Mouse (Mus musculus): ENCODE results near the gene Mbtps1.

The Mbtps1 gene

GRCm38 (mm10) chr8:119558603-119559401, at the start of gene Mbtps1:
Mbtps1 (minus strand) TSS chr8:119558735.
- DNase-seq = peak; percentile 97

- no peak for DNase-seq
Observed at GRCm38 (mm10) chr8:119606224-119606623, 47.7 kb upstream of the Mbtps1 start.

- DNase-seq = peak; percentile 93
Observed at GRCm38 (mm10) chr8:119604996-119605395, 46.5 kb upstream of the Mbtps1 start, which contains the start of gene Taf1c. Taf1c (minus strand) TSS chr8:119605222.

- no peak for DNase-seq
Observed at GRCm38 (mm10) chr8:119604398-119604803, 45.9 kb upstream of the Mbtps1 start.

GRCm38 (mm10) chr8:119603771-119604170, 45.2 kb upstream of the Mbtps1 start:
- DNase-seq = no peak

- DNase-seq = no peak
Observed at GRCm38 (mm10) chr8:119591456-119591855, 32.9 kb upstream of the Mbtps1 start.

- DNase-seq = no peak
Observed at GRCm38 (mm10) chr8:119590348-119590747, 31.8 kb upstream of the Mbtps1 start.

- DNase-seq = no peak
Observed at GRCm38 (mm10) chr8:119588844-119589243, 30.3 kb upstream of the Mbtps1 start.

GRCm38 (mm10) chr8:119588321-119588720, 29.8 kb upstream of the Mbtps1 start:
- no peak for DNase-seq

GRCm38 (mm10) chr8:119585901-119586300, 27.4 kb upstream of the Mbtps1 start:
- DNase-seq = no peak

- no peak for DNase-seq
Observed at GRCm38 (mm10) chr8:119580441-119581161, 22.1 kb upstream of the Mbtps1 start.

- DNase-seq = no peak
Observed at GRCm38 (mm10) chr8:119579096-119579495, 20.6 kb upstream of the Mbtps1 start.

GRCm38 (mm10) chr8:119575366-119575726, 16.8 kb upstream of the Mbtps1 start:
- no peak for DNase-seq

GRCm38 (mm10) chr8:119574437-119575365, 16.2 kb upstream of the Mbtps1 start, which contains the start of the genes Hsdl1 and Dnaaf1:
Hsdl1 (minus strand) TSS chr8:119575183.
Dnaaf1 (plus strand) TSS chr8:119575235.
- peak; percentile 92 for DNase-seq

- no peak for DNase-seq
Observed at GRCm38 (mm10) chr8:119572411-119572810, 13.9 kb upstream of the Mbtps1 start.

GRCm38 (mm10) chr8:119571135-119571534, 12.6 kb upstream of the Mbtps1 start:
- no peak for DNase-seq

GRCm38 (mm10) chr8:119569881-119570280, 11.3 kb upstream of the Mbtps1 start:
- no peak for DNase-seq

GRCm38 (mm10) chr8:119568951-119569350, 10.4 kb upstream of the Mbtps1 start:
- DNase-seq = no peak

GRCm38 (mm10) chr8:119568251-119568650, 9.7 kb upstream of the Mbtps1 start:
- no peak for DNase-seq

GRCm38 (mm10) chr8:119566367-119566766, 7.8 kb upstream of the Mbtps1 start:
- DNase-seq = no peak

GRCm38 (mm10) chr8:119563849-119564251, 5.3 kb upstream of the Mbtps1 start:
- no peak for DNase-seq

GRCm38 (mm10) chr8:119559402-119559720, 826 bp upstream of the Mbtps1 start:
- DNase-seq = no peak
